Mouse (Mus musculus): ENCODE results near the gene Neurl1a.

Neurl1a gene

DNA sequence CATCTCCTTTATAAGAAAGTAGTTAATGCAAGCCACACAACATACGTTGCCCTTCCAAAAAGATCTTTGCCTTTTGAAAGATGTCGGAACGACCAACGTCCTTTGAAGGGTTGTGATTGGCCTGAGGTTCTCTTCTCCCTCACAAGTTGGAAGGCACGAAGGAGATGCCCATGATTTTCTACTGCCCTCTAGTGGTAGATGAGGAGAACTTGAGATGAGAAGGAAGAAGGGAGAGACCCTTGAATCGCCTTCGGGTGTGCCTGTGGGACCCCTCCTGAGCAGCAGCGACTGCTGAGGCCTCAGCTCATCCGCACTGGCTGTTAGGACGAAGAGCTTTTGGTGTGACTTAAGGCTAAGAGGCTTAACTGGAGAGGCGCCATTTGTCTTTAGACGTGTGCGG is 10.4 kb upstream of the Neurl1a start:
- peak in 1 of 2 experiments; percentile 21 for DNase-seq

DNA sequence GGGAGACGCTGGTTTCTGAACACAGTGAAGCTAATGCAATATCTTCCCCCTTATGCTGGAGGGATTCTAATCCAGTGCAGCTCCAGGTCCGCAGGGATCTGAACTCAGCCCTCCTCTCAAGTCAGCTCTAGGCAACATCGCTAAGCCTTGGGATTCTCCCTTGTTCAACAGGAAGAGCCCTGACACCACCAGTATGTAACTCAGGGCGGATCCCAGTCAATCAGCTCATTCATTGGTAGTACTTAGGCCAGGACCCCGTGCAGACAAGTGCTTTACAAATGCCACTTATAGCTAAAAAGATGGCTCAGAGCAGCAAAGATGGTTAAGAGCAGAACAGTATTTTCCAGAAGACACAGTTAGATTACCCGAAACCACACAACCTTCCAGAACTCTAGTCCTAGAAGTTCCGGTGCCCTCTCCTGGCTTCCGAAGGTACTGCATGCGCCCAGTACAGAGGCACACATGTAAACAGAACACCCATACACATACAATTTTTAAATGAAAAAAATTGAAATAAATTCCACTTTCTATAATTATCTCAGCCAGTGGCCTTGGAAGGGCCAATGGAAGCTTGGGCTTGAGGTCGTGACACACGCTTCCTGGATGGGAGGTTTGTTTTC is 9.7 kb upstream of the Neurl1a start:
- peak; percentile 88 to 95 for DNase-seq

DNA sequence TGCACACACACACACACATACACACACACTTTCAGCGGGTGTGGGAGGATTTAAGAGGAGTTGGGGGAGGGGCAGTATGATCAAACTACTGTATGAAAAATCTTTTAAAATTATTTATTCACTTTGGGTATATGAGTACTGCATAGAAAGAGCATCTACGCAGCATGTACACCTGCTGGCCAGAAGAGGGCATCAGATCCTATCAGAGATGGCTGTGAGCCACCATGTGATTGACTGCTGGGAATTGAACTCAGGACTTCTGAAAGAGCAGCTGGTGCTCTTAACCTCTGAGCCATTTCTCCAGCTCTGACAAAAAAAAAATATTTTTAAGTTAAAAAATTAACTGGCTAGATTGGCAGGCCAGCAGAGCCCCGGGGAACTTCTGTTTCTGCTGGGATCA is 4.1 kb upstream of the Neurl1a start:
- DNase-seq: peak; percentile 47 to 53

- DNase-seq: no peak
Measured at GRCm38 (mm10) chr19:47175472-47175871, 3.1 kb upstream of the Neurl1a start.

- DNase-seq: no peak
Measured at GRCm38 (mm10) chr19:47176916-47177505, 1.6 kb upstream of the Neurl1a start.

- DNase-seq: peak in 1 of 2 experiments; percentile 29
Measured at GRCm38 (mm10) chr19:47178001-47178400, 619 bp upstream of the Neurl1a start.

DNA sequence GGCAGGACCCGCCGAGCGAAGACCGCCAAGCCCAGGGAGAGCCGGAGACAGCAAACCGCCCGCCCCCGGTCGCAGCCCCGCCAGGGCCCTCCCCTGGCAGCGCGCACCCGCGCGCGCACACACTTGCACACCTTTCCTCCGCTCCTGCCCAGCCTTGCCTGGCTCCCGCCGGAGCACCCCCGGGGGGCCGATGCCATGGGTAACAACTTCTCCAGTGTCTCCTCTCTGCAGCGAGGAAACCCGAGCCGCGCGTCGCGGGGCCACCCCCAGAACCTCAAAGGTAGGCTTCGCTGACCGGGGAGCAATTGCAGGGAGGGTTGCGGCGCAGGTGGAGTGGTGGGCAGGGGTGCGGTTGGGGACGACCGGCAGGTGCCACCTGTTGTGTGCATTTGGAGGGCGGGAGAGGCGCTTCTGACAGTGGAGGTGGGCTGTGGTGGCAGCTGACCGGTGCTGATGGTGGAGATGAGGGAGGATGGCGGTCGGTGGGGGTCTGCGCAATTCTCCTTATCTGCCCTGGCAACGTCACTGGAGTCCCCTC is 721 bp downstream of the Neurl1a start:
- peak in 1 of 2 experiments; percentile 39 for DNase-seq

DNA sequence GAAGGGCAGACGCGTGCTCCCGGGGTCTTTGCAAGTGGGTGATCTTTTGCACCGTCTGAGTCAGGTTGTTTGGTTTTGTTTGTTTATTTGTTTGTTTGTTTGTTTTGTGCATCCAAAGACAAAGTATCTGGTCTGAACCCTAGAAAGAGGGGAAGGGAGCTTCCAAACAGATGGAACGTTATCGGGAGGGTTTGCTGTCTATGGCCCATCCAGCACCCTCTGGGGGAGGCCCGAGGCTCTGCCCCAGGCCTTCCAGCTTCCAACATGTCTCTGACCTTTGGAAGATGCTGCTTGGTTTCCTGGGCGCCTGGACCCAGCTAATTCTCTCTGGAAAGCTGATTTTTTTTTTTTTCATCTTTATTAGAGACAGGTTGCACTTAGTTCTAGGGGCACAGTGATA is 1.4 kb downstream of the Neurl1a start:
- DNase-seq: no peak

DNA sequence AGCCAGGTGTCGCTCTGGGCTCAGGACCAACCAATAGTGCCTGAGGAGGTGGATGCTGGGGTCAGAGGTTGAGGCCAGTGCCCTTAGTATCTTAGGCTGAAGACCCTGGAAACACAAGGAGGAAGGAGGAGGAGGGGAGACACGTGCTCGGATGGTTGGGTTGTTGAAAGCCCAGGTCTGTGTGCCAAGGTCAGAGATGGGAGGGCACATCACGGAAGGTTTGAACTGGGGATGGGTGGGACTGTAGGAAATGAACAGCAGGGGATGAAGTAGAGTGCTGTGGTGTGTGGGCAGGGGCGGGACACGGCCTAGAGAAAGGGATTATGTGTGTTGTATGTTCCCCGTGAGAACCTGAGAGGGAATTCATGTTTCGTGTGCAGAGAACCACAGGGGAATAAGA is 5.6 kb downstream of the Neurl1a start:
- DNase-seq: no peak

GRCm38 (mm10) chr19:47184736-47185135 is 6.1 kb downstream of the Neurl1a start:
- DNase-seq: no peak

DNA sequence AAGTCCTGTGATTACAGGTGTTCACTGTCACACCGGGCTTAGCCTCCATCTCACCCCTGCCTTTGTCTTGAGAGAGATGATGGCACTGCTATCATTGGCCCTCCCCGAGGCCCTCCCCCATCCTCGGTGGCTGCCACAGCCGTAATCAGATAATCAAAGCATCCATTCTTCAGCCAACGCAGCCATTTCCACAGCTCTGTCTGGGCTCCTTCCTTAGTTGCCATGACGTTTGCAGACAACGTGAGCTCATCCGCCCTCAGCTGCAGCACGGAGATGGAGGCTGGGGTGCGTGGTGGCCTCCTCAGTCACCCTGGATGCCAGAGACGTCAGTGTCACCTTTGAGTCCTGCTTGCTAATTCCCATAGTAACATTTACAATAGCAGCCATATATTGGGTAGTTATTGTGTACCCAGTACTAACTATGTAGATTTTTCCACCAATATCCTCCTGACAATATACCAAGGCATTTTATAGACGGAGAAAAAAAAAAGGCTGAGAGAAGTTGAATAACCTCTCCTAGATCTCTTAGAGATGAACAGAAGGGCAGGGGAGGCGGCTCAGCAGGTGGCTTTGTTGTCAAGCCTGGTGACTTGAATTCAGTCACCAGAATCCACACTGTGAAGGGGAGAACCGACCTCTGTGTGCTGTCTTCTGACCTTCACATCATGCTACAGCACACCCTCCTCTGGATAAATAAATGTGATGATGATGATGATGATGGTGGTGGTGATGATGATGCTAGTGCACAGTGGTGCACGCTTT is 8.1 kb downstream of the Neurl1a start:
- DNase-seq: no peak

DNA sequence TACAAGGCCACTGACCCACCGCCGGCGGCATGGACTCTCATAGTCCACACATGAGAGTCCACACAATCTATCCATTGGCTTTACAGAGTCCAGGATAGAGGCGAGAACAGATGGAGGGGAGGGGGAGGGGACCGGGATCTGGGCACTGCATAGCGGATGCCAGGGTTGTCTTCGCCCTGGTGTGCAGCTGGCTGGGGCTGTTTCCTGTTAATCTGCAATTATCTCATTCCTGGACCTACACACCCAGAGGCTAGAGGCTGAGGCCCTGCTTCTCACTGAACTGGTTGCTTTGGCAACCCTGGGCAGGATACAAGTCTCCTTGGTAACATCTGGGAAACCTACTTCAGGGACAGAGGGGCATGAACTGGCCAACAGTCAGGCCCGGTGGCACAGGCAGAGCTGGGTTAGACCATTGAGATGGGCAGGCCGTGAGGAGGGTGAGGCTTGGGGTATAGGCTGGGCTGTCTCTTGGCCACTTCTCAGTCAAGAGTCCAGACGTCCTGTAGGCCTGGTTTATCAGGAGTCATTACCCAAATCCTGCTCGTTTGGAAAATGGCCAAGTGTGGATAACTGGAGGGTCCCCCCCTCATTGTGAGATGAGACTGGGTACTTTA is 10.0 kb downstream of the Neurl1a start:
- no peak for DNase-seq

DNA sequence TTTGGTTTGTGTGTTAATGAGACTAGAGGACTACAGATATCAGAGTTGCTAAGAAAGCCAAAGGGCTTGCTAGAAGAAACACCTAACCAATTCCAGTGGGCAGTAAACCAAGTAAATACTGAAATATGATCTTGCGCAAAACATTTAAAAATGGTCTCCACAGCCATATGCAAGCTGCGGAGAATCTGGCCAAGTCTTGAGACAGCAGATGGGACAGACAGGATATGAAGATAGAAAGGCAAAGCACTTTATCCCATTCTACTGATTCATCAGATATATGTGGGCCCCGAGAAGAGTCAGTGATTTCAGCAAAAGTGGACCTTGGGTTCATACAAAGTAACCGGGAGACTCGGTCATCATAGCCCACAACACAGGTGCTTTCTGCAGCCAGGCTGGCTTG is 13.5 kb downstream of the Neurl1a start:
- no peak for DNase-seq

- DNase-seq: no peak
Measured at GRCm38 (mm10) chr19:47198671-47199350, 20.2 kb downstream of the Neurl1a start.

- DNase-seq: no peak
Measured at GRCm38 (mm10) chr19:47201972-47202371, 23.4 kb downstream of the Neurl1a start.

DNA sequence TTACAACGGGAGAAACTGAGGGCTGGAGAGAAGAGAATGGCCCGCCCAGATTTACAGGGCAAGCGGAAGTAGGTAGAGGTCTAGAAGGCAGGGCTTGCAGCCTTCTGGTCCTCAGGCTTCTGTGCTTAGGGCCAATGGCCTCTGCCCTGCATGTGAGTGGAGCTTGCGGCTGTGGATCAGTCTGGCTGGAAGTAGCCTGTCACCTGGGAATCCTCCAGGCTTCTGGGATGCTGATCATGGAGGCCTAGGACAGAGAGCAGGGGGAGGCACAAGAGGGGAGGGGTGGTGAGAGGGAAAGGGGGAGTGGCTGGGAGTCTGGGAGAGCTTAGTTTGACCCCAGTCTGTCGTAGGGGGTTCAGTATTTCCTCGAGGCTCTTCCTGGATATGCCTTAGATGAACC is 23.8 kb downstream of the Neurl1a start:
- DNase-seq: no peak

DNA sequence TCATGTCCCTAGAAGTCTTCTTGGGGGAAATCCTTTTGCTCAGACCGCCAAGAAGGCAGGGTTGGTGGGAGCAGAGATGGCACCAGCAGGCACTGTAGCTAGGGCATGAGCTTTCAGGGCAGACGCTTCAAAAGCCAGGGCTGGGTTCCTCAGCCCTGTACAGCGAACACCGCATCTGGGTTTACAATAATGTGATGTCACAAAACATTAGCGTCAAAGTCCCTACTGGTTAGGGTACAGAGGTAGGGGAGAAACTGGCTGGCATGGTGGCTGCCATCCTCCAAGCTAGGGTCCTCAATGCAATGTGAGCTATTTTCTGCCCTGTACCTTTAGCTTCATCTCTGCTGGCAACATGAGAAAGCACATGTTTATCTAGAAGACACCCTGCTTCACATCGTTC is 24.4 kb downstream of the Neurl1a start:
- no peak for DNase-seq

DNA sequence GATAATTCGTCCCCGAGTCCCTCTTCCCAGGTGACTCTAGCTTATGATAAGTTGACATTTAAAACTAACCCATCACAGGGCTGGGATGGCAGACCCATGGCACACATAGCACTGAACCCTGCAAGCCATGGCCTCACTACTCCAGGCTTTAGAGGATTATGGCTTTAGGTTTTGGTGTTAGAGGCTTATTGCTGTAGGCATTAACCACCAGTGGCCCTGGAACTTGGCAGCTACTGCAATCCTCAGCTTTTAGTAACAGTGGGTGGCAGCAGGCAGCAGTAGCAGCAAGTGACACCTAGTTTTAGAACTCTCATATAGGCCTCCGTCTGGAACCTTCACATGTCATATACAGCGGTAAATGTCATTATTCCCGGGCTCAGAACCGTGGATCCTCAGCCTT is 26.0 kb downstream of the Neurl1a start:
- DNase-seq: no peak

DNA sequence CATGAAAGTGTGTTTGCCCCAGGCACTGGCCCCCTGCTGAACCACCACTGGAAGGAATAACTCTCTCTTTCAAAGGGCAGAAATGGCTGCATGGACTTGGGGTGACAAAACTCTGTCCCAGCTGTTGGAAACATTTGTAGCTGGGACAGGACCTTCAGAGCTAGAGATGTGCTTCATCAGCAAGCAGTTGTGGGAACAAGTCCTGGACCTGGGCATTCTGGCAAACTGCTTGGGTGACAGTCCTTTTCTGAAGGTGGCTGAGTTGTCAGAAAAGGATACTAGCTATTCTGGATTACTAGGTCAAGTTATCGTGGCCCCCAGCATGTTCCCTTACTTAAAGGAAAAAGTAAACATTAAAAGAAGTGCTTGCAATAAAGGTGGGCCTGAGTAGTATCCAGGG is 27.5 kb downstream of the Neurl1a start:
- no peak for DNase-seq

DNA sequence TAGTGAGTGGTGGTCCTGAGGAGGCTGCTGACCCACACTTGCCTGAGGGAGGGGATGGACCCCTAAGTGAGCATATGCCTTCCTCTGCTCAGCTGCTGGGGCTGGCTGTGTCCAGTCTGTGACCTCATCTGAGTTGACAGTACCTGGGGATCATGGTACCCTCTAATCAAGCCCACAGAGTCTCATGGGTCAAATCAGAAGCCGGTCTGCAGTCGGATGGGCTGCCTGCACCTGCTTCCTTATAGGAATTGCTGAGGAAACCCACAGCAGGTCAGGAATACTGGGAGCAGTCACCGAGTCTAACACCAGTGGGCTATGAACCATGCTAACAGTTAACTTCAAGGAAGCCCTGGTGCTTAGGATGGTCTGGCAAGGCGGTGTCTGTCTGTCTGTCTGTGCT is 31.8 kb downstream of the Neurl1a start:
- DNase-seq: no peak

DNA sequence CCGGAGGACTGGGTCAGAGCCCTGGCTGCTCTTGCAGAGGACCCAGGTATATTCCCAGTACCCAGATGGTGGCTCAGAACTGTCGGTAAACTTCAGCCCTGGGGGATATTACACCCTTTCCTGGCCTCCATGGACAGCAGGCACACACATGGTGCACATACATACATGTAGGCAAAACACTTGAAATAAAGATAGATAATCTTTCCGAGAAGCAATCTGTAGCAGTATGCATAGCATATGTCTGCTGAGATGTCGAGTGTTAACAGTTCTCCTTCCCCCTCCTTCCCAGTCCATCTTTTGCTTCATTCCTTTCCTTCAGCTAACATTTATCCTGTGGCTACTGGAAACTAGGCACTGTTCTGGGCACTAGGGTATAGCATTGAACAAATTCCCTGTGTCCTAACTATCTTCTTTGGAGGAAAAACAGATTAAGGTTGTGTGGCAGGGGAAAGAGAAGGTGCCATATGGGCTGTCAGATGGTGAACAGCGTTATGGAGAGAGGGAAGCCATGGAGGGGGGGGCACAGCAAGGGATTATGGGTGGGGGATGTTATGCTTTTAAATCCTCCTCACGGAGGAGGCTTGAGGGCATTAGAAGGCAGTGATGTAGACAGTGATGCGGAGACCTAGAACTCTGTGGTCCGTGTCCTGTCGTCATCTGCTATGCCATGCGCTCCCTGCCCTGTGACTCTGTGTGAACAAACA is 33.1 kb downstream of the Neurl1a start:
- DNase-seq: no peak

DNA sequence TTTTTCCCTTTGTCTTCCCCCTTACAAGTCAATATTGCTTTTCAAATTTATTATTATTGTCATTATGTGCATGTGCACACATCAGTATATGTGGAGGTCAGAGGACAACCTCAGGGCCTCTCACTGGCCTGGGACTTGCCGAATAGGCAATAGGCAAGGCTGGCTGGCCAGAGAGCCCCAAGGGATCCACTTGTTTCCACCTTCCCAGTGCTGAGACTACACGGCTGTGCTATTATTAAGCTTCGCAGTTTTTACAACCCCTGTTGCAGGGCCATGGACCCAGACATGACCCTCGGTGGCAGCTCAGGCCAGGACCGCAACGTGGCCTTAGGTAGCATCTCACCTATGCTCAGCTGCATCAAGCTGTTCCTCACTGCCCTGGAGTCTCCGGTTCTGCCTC is 33.8 kb downstream of the Neurl1a start:
- no peak for DNase-seq
